Mouse (Mus musculus) olfactory bulb, adult 2 months (tissue): ENCODE data around the gene Gnb4.

Experiments used
- CTCF ChIP-seq: fragments of 200-500 bp; IDR thresholded peaks from 2 replicates; pipeline ENCODE4 v1.5.1; 2012; ENCODE audit warnings: low read depth, mild to moderate bottlenecking, low read length, moderate library complexity; ENCODE audit not compliant: insufficient read depth
- POLR2A ChIP-seq: fragments of 200-500 bp; IDR thresholded peaks from 2 replicates; pipeline ENCODE4 v1.6.1; 2012; ENCODE audit warnings: mild to moderate bottlenecking, low read depth, low read length, moderate library complexity; ENCODE audit not compliant: insufficient read depth

DNA sequence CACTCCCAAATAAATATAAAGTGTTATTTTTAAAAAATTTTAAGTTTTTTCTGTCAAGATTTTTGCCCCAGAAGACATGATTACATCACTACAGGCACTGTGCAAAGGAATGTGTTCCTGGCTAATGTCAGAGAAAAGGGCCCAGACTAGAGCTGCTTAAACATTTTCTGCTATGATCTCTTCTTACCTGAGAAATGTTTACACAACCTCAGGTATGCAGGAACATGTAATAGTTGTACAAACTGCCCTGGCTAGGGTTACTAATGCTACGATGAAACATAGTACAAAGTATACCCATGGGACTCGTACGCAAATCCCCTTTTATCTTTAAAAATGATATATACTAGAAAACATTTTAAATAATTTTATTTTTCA is 45.2 kb upstream of the Gnb4 start:
- TF ChIP-seq CTCF (no peak), POLR2A (no peak)
